Mouse (Mus musculus) layer of hippocampus, adult 18-20 months (tissue): ENCODE measurements around the gene Xrcc3. TPM values are rescaled to one million over a fixed set of nuclear protein-coding genes. Genes with fewer than 3 reads are reported as not detected.
A peak's percentile ranks its signal among the peaks of the same experiment; 100 is the strongest.

Experiments
- DNase-seq, 2 experiments: peaks; one replicate each; pipeline ENCODE4 v3.0.0; 2022; ENCODE audit warnings: low spot score in 2 of 2
- long read RNA-seq: library from polyadenylated mRNA; stranded (forward); transcript quantifications from one replicate; pipeline ENCODE4 v2.0.0, GENCODE M21; 2021
- total RNA-seq, 2 experiments: library from RNA; stranded (reverse); gene quantifications; 2 replicates each; pipeline ENCODE4 v1.2.3; 2021

Xrcc3 gene
- 1 to 10 TPM; 4.0 to 6.0 TPM for total RNA-seq
- long read RNA-seq, partial matches to known transcripts, result 10 of 11 reads
- long read RNA-seq, other reads (novel, unspliced or antisense), result 1 of 11 reads

- peak; percentile 98 to 99 for DNase-seq
Measured at GRCm38 (mm10) chr12:111813766-111814617, at the start of gene Xrcc3, which contains the start of gene Zfyve21. Gene Xrcc3 (minus strand): TSS chr12:111813873. Gene Zfyve21 (plus strand): TSS chr12:111814170.

DNA sequence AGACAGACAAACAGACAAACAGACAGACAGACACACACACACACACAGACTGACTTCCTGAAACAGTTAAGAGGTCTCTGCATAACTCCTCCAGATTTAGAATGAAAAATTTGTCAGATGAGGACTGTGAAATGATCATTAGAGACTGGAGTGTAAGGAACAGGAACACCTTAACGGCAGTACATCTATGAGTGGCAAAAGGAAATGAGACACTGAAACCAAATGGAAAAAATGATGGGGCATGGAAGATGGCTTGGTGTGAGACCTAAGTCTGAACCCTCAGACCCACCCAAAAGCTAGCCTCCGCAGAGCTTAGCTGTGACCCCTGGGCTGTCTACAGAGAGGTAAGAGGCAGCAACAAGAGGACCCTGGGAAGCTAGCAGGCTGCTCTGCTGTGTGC is 41.8 kb upstream of the Xrcc3 start:
- DNase-seq, result no peak

GRCm38 (mm10) chr12:111853546-111853945 is 39.9 kb upstream of the Xrcc3 start:
- no peak for DNase-seq

- no peak for DNase-seq
Measured at GRCm38 (mm10) chr12:111853011-111853436, 39.4 kb upstream of the Xrcc3 start.

- DNase-seq, result peak in 1 of 2 experiments; percentile 51
Measured at GRCm38 (mm10) chr12:111851745-111852144, 38.1 kb upstream of the Xrcc3 start.

DNA sequence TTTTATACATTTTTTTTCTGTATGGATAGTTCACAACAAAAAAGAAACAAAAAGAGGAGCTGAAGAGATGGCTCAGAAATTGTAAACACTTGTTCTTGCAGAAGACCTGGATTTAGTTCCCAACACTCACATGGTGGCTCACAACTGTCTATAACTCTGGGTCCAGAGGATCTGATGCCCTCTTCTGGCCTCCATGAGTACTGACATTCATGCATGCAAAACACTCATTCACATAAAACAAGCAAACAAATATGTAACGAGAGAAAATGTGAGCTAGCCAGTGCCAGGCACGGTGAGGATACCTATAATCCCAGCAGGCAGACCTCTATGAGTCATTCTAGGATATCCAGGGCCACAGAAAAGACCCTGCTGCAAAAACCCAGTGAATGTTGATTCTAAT is 37.6 kb upstream of the Xrcc3 start:
- DNase-seq, result no peak

GRCm38 (mm10) chr12:111848300-111848798 is 34.7 kb upstream of the Xrcc3 start:
- no peak for DNase-seq

GRCm38 (mm10) chr12:111846815-111847214 is 33.1 kb upstream of the Xrcc3 start:
- no peak for DNase-seq

DNA sequence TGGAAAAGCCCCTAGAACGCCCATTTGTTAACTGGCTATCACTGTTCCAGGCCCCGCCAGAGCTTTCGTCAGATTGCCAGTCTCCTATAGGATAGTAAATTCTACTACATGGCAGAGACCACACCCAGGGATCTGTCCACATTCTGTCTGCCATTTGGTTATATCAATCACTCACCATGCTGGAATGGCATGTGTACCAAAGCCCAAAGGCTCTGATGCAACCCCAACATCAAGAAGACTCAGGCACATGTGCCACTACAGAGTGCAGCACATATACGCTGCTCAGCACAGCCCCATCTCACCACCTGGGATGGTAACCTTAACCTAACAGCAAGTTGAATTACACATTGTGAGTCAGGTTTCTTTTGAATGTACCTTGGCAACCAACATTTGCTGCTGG is 32.3 kb upstream of the Xrcc3 start:
- DNase-seq, result no peak

DNA sequence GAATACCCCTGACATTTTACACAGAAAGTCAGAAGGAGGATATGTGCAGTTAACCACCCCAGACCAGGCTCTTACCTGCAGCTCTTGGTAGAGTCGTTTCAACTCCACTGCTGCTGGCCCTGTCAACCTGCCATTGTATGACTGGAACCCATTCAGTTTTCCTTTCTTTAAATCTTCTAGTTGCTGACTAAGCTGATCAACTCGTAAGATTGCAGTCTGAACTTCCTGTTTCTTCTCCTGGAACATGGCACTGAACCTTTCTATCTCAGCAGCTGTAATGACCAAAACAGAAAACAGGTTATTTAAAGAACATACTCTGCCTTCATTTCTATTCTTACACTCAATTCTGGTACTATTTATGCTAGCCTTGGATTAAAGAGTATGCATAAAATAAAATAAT is 29.8 kb upstream of the Xrcc3 start:
- no peak for DNase-seq

DNA sequence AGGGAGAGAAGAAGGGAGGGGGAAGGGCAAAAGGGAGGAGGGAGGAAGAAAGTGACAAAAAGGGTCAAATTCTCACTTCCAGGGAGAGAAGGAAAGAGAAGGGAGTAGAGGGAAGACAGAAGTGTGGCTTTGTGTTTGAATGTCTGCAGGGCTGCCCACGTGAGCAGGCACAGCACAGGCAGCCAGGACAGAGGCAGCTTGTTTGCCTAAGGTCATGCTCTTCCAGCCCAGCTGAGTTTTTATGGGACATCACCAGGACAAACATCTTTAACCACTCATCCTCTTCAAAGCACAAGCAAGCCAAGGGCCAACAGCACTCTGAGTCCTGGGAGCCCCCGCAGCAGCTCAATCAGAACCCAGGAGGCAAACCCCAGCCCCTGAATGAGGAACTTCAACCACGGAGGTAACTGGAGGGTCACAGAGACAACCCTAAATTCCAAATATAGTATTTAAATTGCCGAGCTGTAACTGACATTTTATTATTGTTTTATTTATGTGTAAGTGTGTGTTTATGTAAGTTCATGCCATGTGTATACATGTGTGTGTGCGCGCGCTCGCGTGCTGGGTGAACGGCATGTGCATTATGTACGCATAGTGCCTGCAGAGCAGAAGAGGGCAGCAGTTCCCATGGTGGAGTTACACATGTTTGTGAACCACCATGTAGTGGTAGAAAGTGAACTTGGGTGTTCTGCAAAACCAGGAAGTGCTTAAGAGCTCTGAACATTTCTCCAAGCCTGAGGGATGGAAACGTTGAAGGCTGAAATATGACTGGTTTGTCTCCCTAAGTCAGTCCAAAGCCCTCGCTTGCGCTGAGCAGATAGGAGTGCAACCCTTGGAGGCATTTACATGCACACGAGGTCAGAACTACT is 29.1 kb upstream of the Xrcc3 start:
- DNase-seq, result no peak

DNA sequence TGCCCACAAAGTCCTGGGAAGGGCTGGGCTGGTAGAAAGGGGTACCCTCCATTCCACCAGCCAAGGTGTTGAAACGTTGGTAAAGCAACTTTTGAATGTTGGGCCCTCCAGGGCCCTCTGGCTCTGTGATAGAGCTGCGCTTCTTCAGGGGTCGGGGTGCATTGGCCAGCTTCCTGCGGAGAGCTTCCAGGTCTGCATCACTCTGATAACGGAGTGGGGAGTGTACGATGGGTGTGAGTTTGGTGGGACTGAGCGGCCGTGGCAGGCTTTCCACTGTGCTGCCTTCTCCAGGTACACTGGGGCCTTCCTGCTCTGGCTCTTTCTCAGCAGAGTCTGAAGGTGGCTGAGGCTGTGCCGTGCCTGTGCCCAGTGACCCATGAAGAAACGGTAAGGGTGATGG is 19.8 kb upstream of the Xrcc3 start:
- DNase-seq, result no peak

GRCm38 (mm10) chr12:111832643-111833042 is 19.0 kb upstream of the Xrcc3 start:
- no peak for DNase-seq

DNA sequence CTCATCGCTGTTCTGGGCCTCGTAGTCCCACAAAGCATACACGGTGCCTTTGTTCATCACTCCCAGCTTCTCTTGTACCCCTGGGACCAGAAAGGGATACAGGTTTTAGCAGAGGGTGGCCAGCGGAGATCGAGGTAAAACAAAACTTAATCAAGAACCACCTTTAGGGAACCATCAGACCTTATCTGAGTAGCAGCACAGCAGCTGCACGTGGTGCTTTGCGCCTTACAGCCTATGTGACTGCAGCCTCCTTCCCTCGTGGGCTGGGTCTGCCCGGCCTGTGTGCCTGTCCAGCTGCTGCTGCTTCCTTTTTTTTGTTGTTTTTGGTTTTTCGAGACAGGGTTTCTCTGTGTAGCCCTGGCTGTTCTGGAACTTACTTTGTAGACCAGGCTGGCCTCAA is 16.7 kb upstream of the Xrcc3 start:
- no peak for DNase-seq

- no peak for DNase-seq
Measured at GRCm38 (mm10) chr12:111829954-111830353, 16.3 kb upstream of the Xrcc3 start.

- DNase-seq, result peak in 1 of 2 experiments; percentile 53
Measured at GRCm38 (mm10) chr12:111829447-111829846, 15.8 kb upstream of the Xrcc3 start.

DNA sequence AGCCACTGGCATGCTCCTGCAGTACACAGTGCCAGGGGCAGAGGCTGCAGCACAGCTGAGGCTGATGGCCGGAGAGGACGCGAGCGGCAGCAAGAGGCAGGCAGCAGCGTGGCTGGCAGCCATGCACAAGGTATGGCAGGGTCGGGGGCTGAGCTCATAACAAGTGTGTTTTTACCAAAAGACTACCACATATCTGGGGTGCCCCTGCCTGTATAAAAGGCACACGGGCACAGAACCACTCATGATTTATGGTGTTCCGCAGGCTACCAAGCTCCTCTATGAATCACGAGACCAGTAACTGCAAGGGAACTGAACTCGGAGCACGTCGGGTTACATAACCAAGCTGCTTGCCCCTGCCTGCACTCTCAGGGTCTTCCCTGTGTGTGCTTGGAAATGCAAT is 13.9 kb upstream of the Xrcc3 start:
- no peak for DNase-seq

GRCm38 (mm10) chr12:111821931-111822330 is 8.3 kb upstream of the Xrcc3 start:
- no peak for DNase-seq

- no peak for DNase-seq
Measured at GRCm38 (mm10) chr12:111820708-111821107, 7.0 kb upstream of the Xrcc3 start.

- peak in 1 of 2 experiments; percentile 46 for DNase-seq
Measured at GRCm38 (mm10) chr12:111819936-111820335, 6.3 kb upstream of the Xrcc3 start.

- DNase-seq, result no peak
Measured at GRCm38 (mm10) chr12:111817991-111818390, 4.3 kb upstream of the Xrcc3 start.

DNA sequence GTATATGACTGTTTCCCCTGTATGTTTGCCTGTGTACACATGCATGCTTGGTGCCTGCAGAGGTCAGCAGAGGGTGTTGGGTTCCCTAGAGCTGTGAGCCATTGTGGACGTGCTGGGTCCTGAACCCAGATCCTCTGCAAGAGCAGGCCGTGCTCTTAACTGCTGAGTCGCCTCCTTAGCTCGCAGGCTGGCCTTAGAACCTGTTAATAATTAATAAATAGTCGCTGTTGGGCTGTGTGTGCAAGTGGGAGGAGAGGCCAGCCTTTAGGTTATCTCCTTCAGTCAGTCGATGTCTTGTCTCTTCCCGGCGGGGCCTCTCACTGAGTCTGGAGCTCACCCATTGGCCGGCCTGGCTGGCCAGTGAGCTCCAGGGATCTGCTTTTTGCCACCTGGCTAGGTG is 3.3 kb upstream of the Xrcc3 start:
- no peak for DNase-seq
